Mouse (Mus musculus) embryonic facial prominence, embryonic 12.5 days (tissue): ENCODE measurements at regions not wholly inside any gene's neighbourhood (a gene's known extent, or its start where the extent isn't known, plus 50 kb on each side); places are given as distances from the start of the nearest gene placed in this dataset.
A peak's percentile ranks its signal among the peaks of the same experiment; 100 is the strongest.

ENCODE experiments used
- ATAC-seq: fragments of 200-750 bp; cut with Nextera tagmentation; 2 replicates; pipeline ENCODE4 v1.8.0; 2017; ENCODE audit not compliant: insufficient number of reproducible peaks, insufficient read depth, low FRiP score, low TSS enrichment
- H3K27ac ChIP-seq: fragments of 300-500 bp; sonication (generic); 2 replicates; pipeline ENCODE4 v1.5.1; 2016; ENCODE audit warnings: mild to moderate bottlenecking
- H3K27me3 ChIP-seq: fragments of 300-500 bp; sonication (generic); 2 replicates; pipeline ENCODE4 v1.6.1; 2016; ENCODE audit warnings: mild to moderate bottlenecking, moderate library complexity
- H3K36me3 ChIP-seq: fragments of 300-500 bp; sonication (generic); 2 replicates; pipeline ENCODE4 v1.6.1; 2016; ENCODE audit warnings: mild to moderate bottlenecking
- H3K4me1 ChIP-seq: fragments of 300-500 bp; sonication (generic); 2 replicates; pipeline ENCODE4 v1.6.1; 2016
- H3K4me2 ChIP-seq: fragments of 300-500 bp; sonication (generic); replicated peaks from 2 replicates; pipeline ENCODE4 v1.6.1; 2016; ENCODE audit warnings: mild to moderate bottlenecking, moderate library complexity
- H3K4me3 ChIP-seq: fragments of 300-500 bp; sonication (generic); 2 replicates; pipeline ENCODE4 v1.5.1; 2016; ENCODE audit warnings: mild to moderate bottlenecking
- H3K9ac ChIP-seq: fragments of 300-500 bp; sonication (generic); 2 replicates; pipeline ENCODE4 v1.6.1; 2016; ENCODE audit warnings: mild to moderate bottlenecking, moderate library complexity
- H3K9me3 ChIP-seq: fragments of 300-500 bp; sonication (generic); 2 replicates; pipeline ENCODE4 v1.6.1; 2016; ENCODE audit warnings: mild to moderate bottlenecking, moderate library complexity
- WGBS: fragments of 180-500 bp; shearing (Covaris S2); methylation state at CpG from one replicate; pipeline ENCODE4 v1.1.7; 2016; 5-methylcytosine and 5-hydroxymethylcytosine counted together

GRCm38 (mm10) chr11:32902923-32903322 is 78.5 kb upstream of the Smim23 start:
- no peak overlapping the region for H3K4me3 ChIP-seq
- 39% methylated on average over 8 of the region's 10 CpGs for WGBS
- no peaks in the 10 kb centered on the region for H3K27me3 ChIP-seq
- H3K9ac ChIP-seq = no peak overlapping the region
- no peaks in the 10 kb centered on the region for H3K36me3 ChIP-seq
- H3K27ac ChIP-seq = no peak overlapping the region
- ATAC-seq = no peak
- H3K4me1 ChIP-seq = peaks cover 55% of the 10 kb centered on the region
- no peaks in the 10 kb centered on the region for H3K9me3 ChIP-seq
- H3K4me2 ChIP-seq = no peak overlapping the region

- Histone ChIP-seq H3K4me3 (no peak overlapping the region), H3K9ac (no peak overlapping the region), H3K9me3 (no peaks in the 10 kb centered on the region), H3K4me2 (no peak overlapping the region), H3K36me3 (no peaks in the 10 kb centered on the region), H3K27me3 (peaks cover 5% of the 10 kb centered on the region; the same call in 1 of the 2 replicates), H3K4me1 (peaks cover 47% of the 10 kb centered on the region), H3K27ac (peak overlapping the region; percentile 46; the same call in 1 of the 2 replicates)
- WGBS = 28% methylated on average over 6 of the region's 6 CpGs
- no peak for ATAC-seq
Measured at GRCm38 (mm10) chr11:32900437-32900836, 76.0 kb upstream of the Smim23 start.

GRCm38 (mm10) chr11:32899604-32900216 is 75.3 kb upstream of the Smim23 start:
- Histone ChIP-seq H3K36me3 (no peaks in the 10 kb centered on the region), H3K4me1 (peaks cover 48% of the 10 kb centered on the region), H3K9ac (no peak overlapping the region), H3K27me3 (peaks cover 5% of the 10 kb centered on the region; the same call in 1 of the 2 replicates), H3K4me2 (0 out of 2 replicates have a peak overlapping the region, but pooled peaks have one; percentile 16), H3K4me3 (no peak overlapping the region), H3K9me3 (no peaks in the 10 kb centered on the region), H3K27ac (peak overlapping the region; percentile 61; the same call in 1 of the 2 replicates)
- peak; percentile 65 for ATAC-seq
- 23% methylated on average over 13 of the region's 13 CpGs for WGBS

GRCm38 (mm10) chr11:32895400-32895799 is 71.0 kb upstream of the Smim23 start:
- 78% methylated on average over 3 of the region's 3 CpGs for WGBS
- H3K4me1 ChIP-seq = peaks cover 26% of the 10 kb centered on the region
- H3K27ac ChIP-seq = no peak overlapping the region
- peaks cover 5% of the 10 kb centered on the region; the same call in 1 of the 2 replicates for H3K27me3 ChIP-seq
- H3K36me3 ChIP-seq = no peaks in the 10 kb centered on the region
- H3K9me3 ChIP-seq = no peaks in the 10 kb centered on the region
- H3K4me2 ChIP-seq = no peak overlapping the region
- no peak overlapping the region for H3K4me3 ChIP-seq
- ATAC-seq = no peak
- no peak overlapping the region for H3K9ac ChIP-seq

GRCm38 (mm10) chr11:32893146-32893903 is 68.9 kb upstream of the Smim23 start:
- no peak for ATAC-seq
- Histone ChIP-seq H3K36me3 (no peaks in the 10 kb centered on the region), H3K4me2 (no peak overlapping the region), H3K4me3 (no peak overlapping the region), H3K4me1 (peaks cover 5% of the 10 kb centered on the region), H3K9me3 (no peaks in the 10 kb centered on the region), H3K27me3 (peaks cover 9% of the 10 kb centered on the region; the same call in 1 of the 2 replicates), H3K27ac (no peak overlapping the region), H3K9ac (no peak overlapping the region)
- WGBS = 52% methylated on average over 11 of the region's 11 CpGs

- Histone ChIP-seq H3K9ac (no peak overlapping the region), H3K4me1 (peaks cover 4% of the 10 kb centered on the region; the same call in 1 of the 2 replicates), H3K36me3 (no peaks in the 10 kb centered on the region), H3K4me2 (no peak overlapping the region), H3K4me3 (no peak overlapping the region), H3K27ac (no peak overlapping the region), H3K27me3 (peaks cover 7% of the 10 kb centered on the region; the same call in 1 of the 2 replicates), H3K9me3 (no peaks in the 10 kb centered on the region)
- no peak for ATAC-seq
- WGBS = 83% methylated on average over 5 of the region's 5 CpGs
Measured at GRCm38 (mm10) chr11:32892496-32892895, 68.1 kb upstream of the Smim23 start.

GRCm38 (mm10) chr11:32889248-32889647 is 64.8 kb upstream of the Smim23 start:
- 34% methylated on average over 7 of the region's 7 CpGs for WGBS
- ATAC-seq = no peak
- H3K4me3 ChIP-seq = no peak overlapping the region

GRCm38 (mm10) chr11:32884744-32885143 is 60.3 kb upstream of the Smim23 start:
- peaks cover 9% of the 10 kb centered on the region; the same call in 1 of the 2 replicates for H3K4me1 ChIP-seq
- 0 out of 2 replicates have a peak, but pooled peaks cover 2% of the 10 kb centered on the region for H3K9me3 ChIP-seq
- no peak overlapping the region for H3K4me3 ChIP-seq
- no peak overlapping the region for H3K4me2 ChIP-seq
- H3K9ac ChIP-seq = no peak overlapping the region
- no peaks in the 10 kb centered on the region for H3K36me3 ChIP-seq
- H3K27ac ChIP-seq = no peak overlapping the region
- H3K27me3 ChIP-seq = 0 out of 2 replicates have a peak, but pooled peaks cover 7% of the 10 kb centered on the region
- WGBS = 75% methylated on average over 4 of the region's 4 CpGs
- no peak for ATAC-seq

More at GRCm38 (mm10) chr11:32889248-32889647, 64.8 kb upstream of the Smim23 start:
- Histone ChIP-seq H3K4me2 (no peak overlapping the region), H3K9ac (no peak overlapping the region), H3K27ac (no peak overlapping the region), H3K27me3 (0 out of 2 replicates have a peak, but pooled peaks cover 10% of the 10 kb centered on the region), H3K9me3 (no peaks in the 10 kb centered on the region), H3K4me1 (no peaks in the 10 kb centered on the region), H3K36me3 (no peaks in the 10 kb centered on the region)

GRCm38 (mm10) chr11:32883062-32883852 is 58.9 kb upstream of the Smim23 start:
- Histone ChIP-seq H3K9me3 (0 out of 2 replicates have a peak, but pooled peaks cover 6% of the 10 kb centered on the region), H3K4me2 (no peak overlapping the region), H3K36me3 (no peaks in the 10 kb centered on the region), H3K27ac (no peak overlapping the region), H3K9ac (no peak overlapping the region), H3K4me1 (peaks cover 9% of the 10 kb centered on the region; the same call in 1 of the 2 replicates), H3K27me3 (0 out of 2 replicates have a peak, but pooled peaks cover 6% of the 10 kb centered on the region), H3K4me3 (no peak overlapping the region)
- 28% methylated on average over 9 of the region's 10 CpGs for WGBS
- no peak for ATAC-seq

GRCm38 (mm10) chr11:32878967-32879366 is 54.6 kb upstream of the Smim23 start:
- no peak overlapping the region for H3K4me2 ChIP-seq
- WGBS = 92% methylated on average over 3 of the region's 3 CpGs

More at GRCm38 (mm10) chr11:32878967-32879366, 54.6 kb upstream of the Smim23 start:
- Histone ChIP-seq H3K9me3 (0 out of 2 replicates have a peak, but pooled peaks cover 6% of the 10 kb centered on the region), H3K4me1 (peaks cover 9% of the 10 kb centered on the region; the same call in 1 of the 2 replicates), H3K27me3 (no peaks in the 10 kb centered on the region), H3K27ac (no peak overlapping the region), H3K36me3 (no peaks in the 10 kb centered on the region), H3K9ac (no peak overlapping the region), H3K4me3 (no peak overlapping the region)
- no peak for ATAC-seq
